Mouse (Mus musculus) adrenal gland, postnatal 36 days (tissue): ENCODE measurements at regions not wholly inside any gene's neighbourhood (a gene's known extent, or its start where the extent isn't known, plus 50 kb on each side); places are given as distances from the start of the nearest gene placed in this dataset.

Experiments used
- DNase-seq, 2 experiments: peaks; one replicate each; pipeline ENCODE4 v3.0.0; 2021; ENCODE audit warnings: mixed read lengths in 1 of 2

DNA sequence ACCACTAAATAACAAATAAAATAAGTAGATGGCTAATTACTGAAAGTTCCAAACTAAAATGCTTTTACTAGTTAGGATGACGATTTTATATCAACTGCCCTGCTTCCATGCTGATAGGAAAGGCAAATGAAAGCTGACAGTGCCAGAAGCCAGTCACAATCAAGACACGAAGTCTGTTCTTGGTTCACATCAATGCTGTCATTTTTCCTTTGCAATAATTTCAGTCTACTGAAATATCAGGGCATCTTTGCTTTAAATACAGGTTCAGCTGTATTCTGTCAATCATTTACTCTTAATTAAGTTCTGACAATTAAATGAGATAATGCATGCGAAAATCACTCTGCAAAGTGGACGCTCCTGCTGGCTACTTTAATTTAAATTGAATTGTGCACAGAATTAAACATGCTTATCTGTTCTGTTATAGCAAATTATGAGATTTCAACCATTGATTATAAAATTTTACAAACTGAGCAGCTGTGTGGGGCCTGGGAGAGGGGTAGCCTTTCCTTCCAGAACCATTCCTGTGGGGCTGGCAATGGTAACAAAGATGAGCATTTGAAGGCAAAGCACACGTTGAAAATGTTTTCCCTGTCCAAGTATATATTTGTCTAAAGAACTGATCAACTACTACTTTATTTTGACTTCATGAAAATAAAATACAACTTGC is 160.1 kb upstream of the Cttnbp2 start:
- no peak for DNase-seq

DNA sequence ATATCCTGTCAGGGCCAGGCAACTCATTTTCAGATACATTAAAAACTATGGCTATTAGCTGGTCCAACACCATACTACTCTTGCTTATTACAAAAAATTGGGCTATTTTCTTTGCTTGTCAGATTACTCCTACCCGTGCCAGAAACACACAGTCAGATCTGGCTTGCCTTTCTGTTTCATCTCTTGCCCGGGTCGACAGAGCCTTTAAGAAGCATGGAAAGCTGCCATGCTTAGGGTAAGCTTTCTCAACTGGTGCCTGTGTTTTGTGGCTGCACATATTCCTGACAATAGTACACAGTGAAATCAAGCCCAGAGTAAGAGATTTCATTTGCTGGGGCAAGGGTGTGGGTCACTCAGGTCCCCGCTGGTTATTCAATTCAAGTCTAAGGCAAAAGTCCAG is 162.5 kb upstream of the Cttnbp2 start:
- DNase-seq = no peak

DNA sequence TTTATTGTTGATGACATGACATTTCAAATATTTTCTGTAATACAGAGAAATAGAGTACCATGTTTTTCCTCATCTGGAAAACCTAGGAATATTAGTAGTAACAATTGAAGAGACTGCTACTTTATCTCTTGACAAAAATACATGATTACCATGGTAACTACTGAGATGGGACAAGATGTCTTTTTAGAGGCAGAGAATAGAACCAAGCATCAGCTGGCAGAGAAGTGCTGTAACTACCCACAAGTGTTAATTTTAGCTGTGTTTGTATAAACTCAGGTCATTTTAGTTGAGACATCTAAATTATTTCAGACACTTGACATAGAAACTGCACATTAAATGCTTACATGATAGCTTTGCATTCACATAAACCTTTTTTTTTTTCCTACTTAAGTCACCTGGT is 166.1 kb upstream of the Cttnbp2 start:
- no peak for DNase-seq

DNA sequence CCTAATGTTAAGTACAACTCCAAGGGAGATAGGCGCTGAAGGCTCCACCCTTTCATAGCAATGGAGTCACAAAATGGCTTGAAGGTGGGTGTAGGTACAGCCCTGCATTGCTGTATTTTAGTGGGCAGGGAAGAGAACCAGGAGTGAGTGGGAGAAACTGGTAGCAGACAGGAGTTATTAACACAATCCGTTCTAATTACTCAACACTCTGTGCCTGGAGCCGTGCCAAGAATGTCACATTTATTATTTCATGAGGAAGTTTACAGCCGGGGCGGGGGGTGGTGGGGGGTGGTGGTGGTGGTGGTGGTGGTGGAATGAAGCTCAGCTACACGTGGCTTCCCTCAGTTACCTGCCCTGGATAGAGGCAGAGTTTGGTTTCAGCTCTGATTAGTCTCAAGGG is 166.3 kb upstream of the Lsm8 start:
- peak in 1 of 2 experiments; percentile 3 for DNase-seq

DNA sequence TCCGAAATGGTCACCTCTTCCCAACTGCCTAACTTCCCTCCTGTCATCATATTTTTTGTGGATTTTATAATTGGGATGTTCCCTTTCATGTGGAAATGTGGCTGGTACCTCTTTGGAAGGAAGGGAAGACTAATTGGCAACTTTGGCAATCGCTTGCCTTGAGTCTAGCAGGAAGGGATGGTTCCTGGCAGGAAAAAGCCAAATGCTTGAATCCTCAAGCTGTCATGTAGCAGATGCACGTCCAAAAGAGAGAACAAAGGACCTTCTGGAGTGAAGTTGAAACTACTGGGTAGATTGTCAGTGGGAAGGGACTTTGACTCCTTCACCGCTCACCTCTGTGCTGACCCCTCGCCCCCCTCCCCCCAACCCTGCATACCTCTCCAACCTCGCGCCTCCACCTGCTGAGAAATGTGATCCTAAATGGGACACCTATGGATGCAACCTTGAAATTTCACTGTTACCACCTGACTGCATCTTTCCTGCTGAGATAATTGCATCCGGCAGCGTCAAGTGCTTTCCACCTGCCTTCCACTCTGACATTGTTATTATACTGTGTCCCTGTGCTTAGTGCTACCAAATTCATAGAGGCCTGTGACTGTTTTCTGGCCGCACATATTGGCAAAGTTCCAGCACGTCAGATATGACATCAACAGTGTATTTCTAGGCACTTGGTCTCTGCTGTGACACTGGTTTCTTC is 159.6 kb upstream of the Lsm8 start:
- no peak for DNase-seq

DNA sequence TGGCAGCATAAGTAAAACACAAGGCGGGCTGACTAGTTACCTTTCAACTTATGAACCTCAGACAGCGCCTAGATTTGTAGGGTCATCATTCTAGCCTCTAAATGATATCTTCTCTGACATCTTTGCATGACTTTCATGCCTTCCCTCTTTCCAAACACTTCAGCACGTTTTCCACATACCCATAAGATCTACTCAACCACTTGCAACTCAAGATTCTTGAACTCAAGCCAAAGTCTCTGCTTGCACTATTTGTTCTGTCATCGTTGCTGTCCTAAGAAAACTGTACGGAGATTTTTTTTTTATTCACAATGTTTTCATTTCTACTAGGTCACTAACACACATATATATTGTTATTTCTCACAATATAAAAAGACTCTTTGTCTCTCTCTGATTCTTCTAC is 150.8 kb upstream of the Lsm8 start:
- DNase-seq = no peak

DNA sequence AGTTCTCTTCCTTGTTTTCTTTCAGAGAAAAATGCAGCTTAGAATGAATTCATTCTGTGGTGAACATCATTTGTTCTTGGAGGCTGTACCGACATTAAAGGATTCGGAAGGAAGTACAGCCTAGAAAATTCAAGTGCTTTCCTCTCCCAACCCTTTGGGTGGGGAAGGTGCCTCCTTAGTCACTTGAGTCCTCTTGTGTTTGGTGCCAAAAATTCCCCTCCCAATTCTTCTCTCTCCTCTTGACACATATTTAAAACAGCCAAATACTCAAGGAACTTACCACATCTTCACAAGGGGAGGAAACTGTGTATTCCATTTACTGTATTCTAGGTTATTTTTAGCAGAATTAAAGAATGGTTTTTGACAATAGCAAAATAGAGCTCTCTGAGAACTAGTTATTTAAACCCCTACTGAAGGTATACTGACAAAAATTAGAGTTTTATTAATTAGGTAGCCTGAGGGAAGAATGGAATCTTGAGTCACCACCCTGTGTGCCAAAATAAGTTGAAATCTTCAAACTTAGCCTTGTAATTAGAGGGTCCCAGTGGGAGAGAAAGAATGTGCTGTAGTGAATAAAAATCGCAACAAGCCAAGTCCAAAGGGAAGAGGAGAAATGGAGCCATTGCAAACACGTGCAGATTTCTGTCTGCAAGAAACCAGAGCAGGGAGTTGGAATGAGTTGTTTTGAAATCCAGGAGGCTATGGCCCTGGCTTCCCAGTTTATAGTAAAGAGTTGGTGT is 149.2 kb upstream of the Lsm8 start:
- no peak for DNase-seq

DNA sequence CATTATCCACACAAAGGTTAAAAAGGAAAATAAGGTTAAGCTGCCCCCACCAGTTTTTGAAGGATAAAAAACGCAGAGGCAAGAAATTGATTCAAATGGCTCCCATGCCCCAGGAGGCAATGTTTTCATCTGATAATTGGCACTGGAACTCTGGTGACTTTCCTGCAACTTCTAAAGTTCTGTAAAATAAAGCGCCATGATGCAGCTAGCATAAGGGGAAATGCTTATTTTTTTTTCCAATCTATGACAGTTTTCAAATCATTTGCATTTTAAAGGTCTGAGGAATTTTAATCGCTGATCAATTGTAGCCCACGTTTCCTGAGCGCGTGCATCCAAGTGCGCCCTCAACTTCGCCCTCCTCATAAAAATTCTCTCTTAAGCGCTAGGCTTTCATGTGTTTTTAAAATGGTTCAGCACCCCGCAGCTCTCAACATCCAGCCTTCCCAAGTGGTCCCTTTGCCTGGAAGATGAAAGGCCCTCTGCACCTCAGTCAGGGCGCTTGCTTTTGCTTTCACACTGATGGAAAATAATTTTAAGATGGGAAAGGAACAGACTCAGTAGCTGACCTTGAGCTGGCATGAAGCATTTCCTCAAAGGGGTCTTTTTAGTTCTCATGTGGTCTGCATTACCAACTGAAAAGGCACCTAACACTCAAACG is 148.5 kb upstream of the Lsm8 start:
- no peak for DNase-seq

DNA sequence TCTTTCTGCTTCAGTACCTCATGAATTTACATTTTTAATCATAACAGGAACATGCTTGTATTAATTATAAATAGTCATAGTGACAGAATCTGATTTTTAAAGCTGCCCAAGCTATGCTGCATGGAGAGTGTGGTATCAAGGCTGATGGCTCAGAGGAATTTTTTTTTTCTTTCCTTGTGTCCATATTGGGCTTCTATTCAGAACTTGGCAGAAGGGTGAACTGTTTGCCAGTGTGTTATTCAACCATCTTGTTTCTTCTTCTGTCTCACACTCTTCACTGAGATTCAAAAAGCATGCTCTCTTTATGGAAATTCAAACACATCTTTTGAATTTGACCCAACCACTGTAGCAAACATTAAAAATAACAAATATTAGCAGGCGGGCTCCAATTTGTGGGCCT is 137.6 kb upstream of the Lsm8 start:
- DNase-seq = no peak

DNA sequence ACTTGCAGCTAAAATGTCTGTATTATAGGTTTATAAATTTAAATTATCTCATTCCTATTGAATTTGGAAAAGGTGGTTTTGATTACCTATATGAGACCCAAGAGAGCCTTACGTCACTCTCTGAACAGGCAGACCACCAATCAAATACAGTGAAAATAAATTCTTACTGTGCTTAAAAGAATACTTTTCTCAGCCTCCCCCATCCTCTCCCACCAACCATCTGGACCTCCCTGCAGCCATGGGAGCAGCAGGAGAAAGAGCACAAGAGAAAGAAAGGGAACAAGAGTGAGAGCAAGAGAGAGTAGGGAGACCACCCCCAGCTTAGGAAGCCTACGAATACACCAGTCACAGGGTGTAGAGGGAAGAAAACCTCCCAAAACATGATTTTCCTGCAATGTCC is 99.5 kb upstream of the Lsm8 start:
- DNase-seq = no peak

DNA sequence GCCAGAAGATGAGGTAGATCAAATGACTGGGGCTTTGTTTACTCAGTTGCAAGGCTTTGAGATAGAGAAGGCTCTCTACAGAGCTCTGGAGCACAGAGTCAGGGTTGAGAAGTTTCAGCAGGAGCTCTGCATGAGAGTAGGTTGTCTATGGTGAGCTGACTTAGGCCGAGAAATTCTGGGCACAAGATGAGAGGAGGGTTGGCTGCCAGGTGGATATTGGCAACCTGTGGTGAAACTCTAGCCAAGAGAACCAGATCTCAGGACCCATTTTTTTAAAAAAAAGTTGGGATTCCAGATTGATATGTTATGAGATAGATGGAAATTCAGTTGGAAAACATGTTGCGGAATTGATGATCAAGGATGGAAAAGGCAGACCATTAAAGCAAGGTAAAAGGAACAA is 83.8 kb upstream of the Lsm8 start:
- DNase-seq = no peak

DNA sequence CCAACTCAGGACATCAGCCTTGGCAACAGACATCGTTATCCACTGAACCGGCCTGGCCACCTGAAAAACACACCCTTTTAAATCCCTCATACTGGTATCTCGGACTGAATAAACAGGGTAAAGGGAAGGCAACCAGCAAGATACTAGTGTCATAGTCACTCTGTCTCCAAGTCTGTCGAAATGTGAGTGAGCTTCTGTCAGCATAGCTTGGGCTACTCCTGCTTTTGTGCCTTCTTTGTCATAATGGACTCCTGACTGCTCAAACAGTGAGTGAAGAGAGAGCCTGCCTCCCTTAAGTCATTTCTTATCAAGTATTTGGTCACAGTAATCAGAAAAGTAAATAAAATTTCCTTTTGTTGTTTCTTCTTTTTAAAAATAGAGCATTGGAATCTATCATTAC is 53.0 kb upstream of the Lsm8 start:
- no peak for DNase-seq

DNA sequence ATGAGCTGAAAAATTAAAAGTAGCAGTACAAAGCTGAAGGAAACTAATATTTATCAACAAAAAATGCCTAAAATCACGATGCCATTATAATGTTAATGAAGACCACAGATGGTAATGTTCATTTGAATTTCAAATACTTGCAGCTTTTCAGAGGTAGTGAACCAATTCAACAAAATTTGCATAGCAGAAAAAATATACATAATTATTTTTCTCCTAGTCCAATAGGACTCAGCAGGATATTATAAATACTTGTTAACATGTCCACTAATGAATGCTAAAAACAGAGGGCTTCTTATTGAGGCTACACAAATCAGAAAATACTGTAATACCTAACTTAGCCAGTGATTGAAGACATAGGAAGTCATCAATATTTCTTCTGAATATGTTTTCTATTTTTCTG is 52.5 kb upstream of the Lsm8 start:
- DNase-seq = no peak

DNA sequence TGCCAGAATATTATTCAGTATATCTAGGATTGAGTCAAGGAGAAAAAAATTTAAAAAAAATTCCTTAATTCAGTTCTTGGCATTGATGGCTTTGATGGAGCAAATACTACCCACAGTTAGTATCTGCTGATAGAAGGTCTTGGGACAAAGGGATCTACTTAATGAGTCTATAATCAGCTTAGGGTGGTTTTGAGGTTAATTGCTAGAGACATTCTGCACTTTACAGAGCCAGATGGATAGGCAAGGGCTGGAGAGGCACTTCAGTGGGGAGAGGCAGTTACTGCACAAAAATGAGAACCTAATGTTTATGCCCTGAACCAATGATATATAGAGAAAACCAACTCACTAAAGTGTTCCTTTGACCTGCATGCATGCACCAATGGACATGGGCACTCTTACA is 51.8 kb upstream of the Lsm8 start:
- DNase-seq = no peak
